8 mouse cellular contexts compared by ENCODE assay signal in the genomic region with DNA sequence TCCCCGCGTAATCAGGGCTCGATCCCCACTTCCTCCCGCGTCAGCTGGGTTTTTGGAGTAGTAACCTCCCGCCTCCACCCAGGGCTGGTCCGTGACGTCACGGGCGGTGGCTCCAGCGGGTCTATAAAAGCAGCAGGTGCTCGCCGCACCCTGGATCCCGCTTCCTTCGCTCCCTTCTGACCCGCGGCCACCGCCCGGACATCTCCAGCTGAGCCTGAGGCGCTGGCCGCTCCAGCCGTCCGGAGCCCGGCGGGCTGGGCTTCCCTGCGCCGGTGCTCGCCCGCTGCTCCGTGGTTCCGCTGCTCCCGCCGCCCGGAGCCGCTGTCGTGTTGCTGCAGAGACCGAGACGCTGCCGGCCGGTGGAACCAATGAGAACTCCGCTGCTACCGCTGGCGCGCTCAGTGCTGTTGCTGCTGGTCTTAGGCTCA. TPM values are rescaled to one million over a fixed set of nuclear protein-coding genes. Genes with fewer than 3 reads are reported as not detected.
DNase-seq lines count a peak whose midpoint lies in the region; ATAC-seq and TF ChIP-seq lines count a peak whose summit lies in the region.

A gene (plus strand): TSS at position 154 of the 428 bp plus-strand sequence.

- H3K27ac ChIP-seq in hindbrain, postnatal 0 days = no peak within 1 kb of the TSS

- peak; percentile 91 for ATAC-seq in hindbrain, postnatal 0 days

- 0 out of 2 replicates have a peak, but pooled peaks have one; percentile 24 for TF ChIP-seq CTCF in hindbrain, postnatal 0 days (IDR thresholded peaks at IDR 0.05; ENCODE audit: low read depth)

- no peaks in the 10 kb centered on the region for H3K9me3 ChIP-seq in hindbrain, postnatal 0 days (ENCODE audit: low read length)

- peak within 1 kb of the TSS; percentile 87 for H3K4me2 ChIP-seq in hindbrain, postnatal 0 days (ENCODE audit: low read depth, low read length)

- H3K27me3 ChIP-seq in hindbrain, postnatal 0 days (ENCODE audit: insufficient read depth, low read length) = peaks cover 6% of the 10 kb centered on the region; the same call in 1 of the 2 replicates

- peak within 1 kb of the TSS; percentile 55 for H3K4me3 ChIP-seq in hindbrain, postnatal 0 days (ENCODE audit: low read length)

- H3K4me1 ChIP-seq in hindbrain, postnatal 0 days (ENCODE audit: insufficient read depth, low read length) = no peaks in the 10 kb centered on the region; the same call in 1 of the 2 replicates

- peak within 1 kb of the TSS; percentile 44; the same call in 1 of the 2 replicates for H3K9ac ChIP-seq in hindbrain, postnatal 0 days (replicated peaks; ENCODE audit: low read length)

- DNase-seq in Muller cell, postnatal 12 days (ENCODE audit: inconsistent ontology term) = peak; percentile 81
- DNase-seq in cerebellum, postnatal 10 days = peak; percentile 63 to 74
- peak; percentile 39 to 47 for DNase-seq in frontal cortex, postnatal 36 days (ENCODE audit: low spot score in 2 of 2)
- DNase-seq in hindbrain, postnatal 0 days (ENCODE audit: low spot score) = peak; percentile 68
- DNase-seq in left cerebral cortex, adult 8-10 months (ENCODE audit: low spot score in 2 of 2) = peak; percentile 8 to 10
- DNase-seq in lung, postnatal 36 days = peak; percentile 65
- peak; percentile 49 for DNase-seq in right cerebral cortex, adult 18-20 months
- peak; percentile 44 to 50 for DNase-seq in urinary bladder, postnatal 36 days (ENCODE audit: low spot score in 2 of 2)

- WGBS in hindbrain, postnatal 0 days = under 1% methylated on average over 44 of the region's 44 CpGs

- H3K36me3 ChIP-seq in hindbrain, postnatal 0 days (ENCODE audit: insufficient read depth, low read length) = no peaks in the 10 kb centered on the region

RNA-seq across cellular contexts. Expression of the gene that starts here (rescaled TPM):
- total RNA-seq in hindbrain, postnatal 0 days (2014; rRNA removed) = 1.6 TPM in 1 of 2 replicates, not detected in the other
- 0.77 and 0.94 TPM in 2 replicates for polyA plus RNA-seq in hindbrain, postnatal 0 days (2015; fragmentation: Nextera tagmentation; extraction: Ambion mirVana)
- total RNA-seq in left cerebral cortex, adult 8-10 months (2022) = not detected

Comparison
In these comparisons a context has a peak if more than half of its experiments do, and no peak if none do; other contexts are left out.
1. Peak in DNase-seq in left cerebral cortex, adult 8-10 months; RNA of the gene not detected or under 1 TPM.
2. DNase-seq: peak in every context shown above with its lines; median percentile 81 in Muller cell, postnatal 12 days; 68 in cerebellum, postnatal 10 days; 68 in hindbrain, postnatal 0 days; 65 in lung, postnatal 36 days; 49 in right cerebral cortex, adult 18-20 months; 47 in urinary bladder, postnatal 36 days; 43 in frontal cortex, postnatal 36 days; 9 in left cerebral cortex, adult 8-10 months.